Mouse (Mus musculus) liver, adult 2 months (tissue): ENCODE measurements around the gene Tmem164.

Experiments used
- CTCF ChIP-seq: fragments of 200-500 bp; IDR thresholded peaks from 2 replicates; pipeline ENCODE4 v1.5.1; 2011; ENCODE audit warnings: low read depth, low read length, control low read depth
- POLR2A ChIP-seq: fragments of 200-500 bp; IDR thresholded peaks from 2 replicates; pipeline ENCODE4 v1.6.1; 2011; ENCODE audit warnings: low read length, control low read depth; ENCODE audit not compliant: insufficient read depth; ENCODE audit errors: extremely low read depth

DNA sequence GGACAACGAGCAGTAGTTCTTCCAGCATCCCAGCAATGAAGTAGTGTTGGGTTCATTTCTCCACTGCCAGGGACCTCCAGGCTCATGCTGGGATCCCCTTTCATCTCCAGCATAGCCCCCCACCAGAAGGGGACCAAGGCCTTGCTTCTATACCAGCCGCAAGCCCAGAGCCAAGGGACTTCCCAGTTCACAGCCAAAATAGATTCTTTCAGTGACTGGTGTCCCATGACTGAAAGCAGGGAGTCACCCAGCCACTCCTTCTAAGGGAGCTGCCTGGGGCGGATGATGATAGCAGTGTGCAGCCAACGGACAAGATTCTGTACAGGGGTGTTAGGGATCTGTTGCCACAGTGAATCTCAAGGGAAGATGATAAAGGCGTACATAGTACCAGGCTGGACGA lies 153.6 kb downstream of the Tmem164 start:
- TF ChIP-seq CTCF (no peak), POLR2A (no peak)
